Mouse (Mus musculus): Measurements from ENCODE around the gene Il20ra. TPM values are rescaled to one million over a fixed set of nuclear protein-coding genes. Genes with fewer than 3 reads are reported as not detected.

Il20ra gene
- polyA plus RNA-seq, 1 experiment from 2014 or later: 0.46 TPM

DNA sequence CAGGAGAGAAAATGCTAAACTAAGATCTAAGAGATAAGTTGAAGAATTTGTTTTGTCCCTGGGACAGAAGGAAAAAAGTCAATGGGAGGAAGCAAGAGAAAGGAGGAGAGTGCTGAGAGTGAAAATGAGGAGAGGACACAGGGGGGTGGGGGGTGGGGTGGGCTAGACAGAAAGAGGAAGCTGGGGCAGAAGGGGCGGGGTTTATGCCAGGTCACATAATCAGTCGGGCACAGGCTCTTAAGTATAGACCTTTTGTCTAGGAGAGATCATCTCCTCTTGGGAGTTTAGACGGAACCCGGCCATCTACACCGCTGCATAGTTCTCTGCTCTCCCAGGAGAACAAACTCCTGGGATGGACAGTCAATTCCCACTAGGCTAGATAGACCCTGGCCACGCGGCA is 90.6 kb downstream of the Il20ra start:
- no peak overlapping the region for H3K4me2 ChIP-seq (ENCODE audit: low read depth, low read length)
- ATAC-seq (ENCODE audit: low read depth) (no peak), DNase-seq (ENCODE audit: low spot score) (no peak)
- 81% methylated on average over 7 of the region's 7 CpGs for WGBS
- H3K9ac ChIP-seq (ENCODE audit: low read depth, low read length): no peak overlapping the region
- H3K4me1 ChIP-seq (ENCODE audit: control insufficient read depth, insufficient read depth, low read length): no peaks in the 10 kb centered on the region
- no peak overlapping the region for H3K27ac ChIP-seq (replicated peaks; ENCODE audit: low read depth, low read length)
- no peaks in the 10 kb centered on the region for H3K36me3 ChIP-seq (ENCODE audit: control insufficient read depth, insufficient read depth, low read length)
- no peaks in the 10 kb centered on the region for H3K9me3 ChIP-seq (ENCODE audit: control insufficient read depth, low read length)
- H3K27me3 ChIP-seq (replicated peaks; ENCODE audit: control insufficient read depth, insufficient read depth, low read length): no peaks in the 10 kb centered on the region
- no peak overlapping the region for H3K4me3 ChIP-seq (ENCODE audit: low read depth, low read length)

DNA sequence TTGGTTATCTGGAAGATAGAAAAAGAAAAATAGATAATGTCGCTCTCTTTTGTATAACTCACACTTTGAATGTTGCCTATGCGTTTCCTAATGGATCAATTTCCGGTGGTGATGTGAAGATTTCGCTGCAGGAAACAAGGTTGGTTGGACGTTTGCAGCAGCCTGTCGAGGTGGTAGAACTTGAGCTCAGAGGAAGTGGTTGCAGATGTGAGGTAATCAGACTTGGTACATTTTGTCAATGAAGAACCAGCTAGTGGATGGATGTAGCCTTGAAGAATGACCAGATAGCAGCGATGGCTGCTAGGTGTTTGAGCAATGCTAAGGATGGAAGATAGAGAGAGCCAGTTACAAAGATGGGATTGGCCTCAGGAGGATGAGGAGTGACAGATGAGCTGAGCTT is 92.4 kb downstream of the Il20ra start:
- DNase-seq (ENCODE audit: low spot score): no peak
- Histone ChIP-seq H3K4me1 (ENCODE audit: control insufficient read depth, insufficient read depth, low read length) (no peaks in the 10 kb centered on the region), H3K9ac (ENCODE audit: low read depth, low read length) (no peak overlapping the region), H3K27ac (replicated peaks; ENCODE audit: low read depth, low read length) (no peak overlapping the region), H3K4me2 (ENCODE audit: low read depth, low read length) (no peak overlapping the region), H3K27me3 (replicated peaks; ENCODE audit: control insufficient read depth, insufficient read depth, low read length) (no peaks in the 10 kb centered on the region), H3K4me3 (ENCODE audit: low read depth, low read length) (no peak overlapping the region), H3K36me3 (ENCODE audit: control insufficient read depth, insufficient read depth, low read length) (no peaks in the 10 kb centered on the region), H3K9me3 (ENCODE audit: control insufficient read depth, low read length) (no peaks in the 10 kb centered on the region)
- no peak for ATAC-seq (ENCODE audit: low read depth)
- 78% methylated on average over 7 of the region's 7 CpGs for WGBS

Other genes starting within 250 kb of the Il20ra start
- 57.4 and 60.5 TPM in 2 replicates for gene Ifngr1, start 120.6 kb upstream of the Il20ra start, polyA plus RNA-seq (2014; fragmentation: Nextera tagmentation; extraction: Ambion mirVana)
- gene Il22ra2, start 90.6 kb upstream of the Il20ra start, polyA plus RNA-seq (2014; fragmentation: Nextera tagmentation; extraction: Ambion mirVana): 0.11 TPM in 1 of 2 replicates, not detected in the other
- gene Slc35d3, start 138.9 kb downstream of the Il20ra start, polyA plus RNA-seq (2014; fragmentation: Nextera tagmentation; extraction: Ambion mirVana): 0.87 and 1.2 TPM in 2 replicates
- gene Pex7, start 195.1 kb downstream of the Il20ra start, polyA plus RNA-seq (2014; fragmentation: Nextera tagmentation; extraction: Ambion mirVana): 28.6 and 29.6 TPM in 2 replicates
- 2.5 and 2.6 TPM in 2 replicates for gene Map3k5, start 221.9 kb downstream of the Il20ra start, polyA plus RNA-seq (2014; fragmentation: Nextera tagmentation; extraction: Ambion mirVana)